Mouse (Mus musculus) layer of hippocampus, adult 2 months (tissue): ENCODE measurements around the gene Mbd6. TPM values are rescaled to one million over a fixed set of nuclear protein-coding genes. Genes with fewer than 3 reads are reported as not detected.

Experiments
- DNase-seq, 2 experiments: peaks; one replicate each; pipeline ENCODE4 v3.0.0; 2022; ENCODE audit warnings: low spot score in 2 of 2
- H3K27ac ChIP-seq: fragments of 200-600 bp; 2 replicates; pipeline ENCODE4 v1.8.1; 2022
- H3K4me3 ChIP-seq: fragments of 200-600 bp; 2 replicates; pipeline ENCODE4 v1.8.1; 2022; ENCODE audit warnings: mild to moderate bottlenecking
- CTCF ChIP-seq: fragments of 200-600 bp; conservative IDR thresholded peaks from 2 replicates; pipeline ENCODE4 v1.8.1; 2022; ENCODE audit warnings: antibody characterized with exemption, mild to moderate bottlenecking, moderate library complexity
- total RNA-seq, 2 experiments: library from RNA; stranded (reverse); gene quantifications; 2 replicates each; pipeline ENCODE4 v1.2.3; 2021

Gene Mbd6
- total RNA-seq, 2 experiments from 2014 or later, result 54.3 to 60.6 TPM

DNA sequence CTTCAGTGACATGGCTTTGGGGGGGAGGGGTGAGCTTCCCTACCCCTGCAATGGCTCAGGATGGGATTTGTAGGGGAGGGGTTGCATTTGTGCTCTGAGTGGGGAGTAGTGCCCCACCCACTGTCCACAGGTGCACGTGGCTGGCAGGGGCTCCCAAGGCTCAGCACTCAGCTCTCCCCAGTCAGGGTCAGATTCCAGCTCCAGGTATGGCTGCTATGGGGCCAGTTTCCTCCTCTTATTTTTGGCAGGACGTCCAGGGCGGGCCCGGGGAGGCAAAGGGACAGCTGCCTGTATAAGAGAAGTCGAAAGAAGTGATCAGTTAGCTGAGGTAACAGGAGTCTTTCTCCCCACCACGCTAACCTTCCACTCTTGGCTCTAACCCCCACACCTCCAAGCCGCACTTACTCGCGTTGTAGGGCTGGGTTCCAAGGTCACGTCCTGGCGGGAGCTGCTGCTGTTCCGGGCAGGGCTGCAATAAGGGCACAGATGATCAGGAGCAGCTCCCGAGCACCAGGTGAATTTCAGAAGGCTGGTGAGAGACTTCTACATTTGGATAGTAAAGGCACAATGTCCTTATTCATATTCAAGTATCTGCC is 6.1 kb downstream of the Mbd6 start:
- DNase-seq, result no peak
- Histone ChIP-seq H3K4me3 (no peak overlapping the region), H3K27ac (no peak overlapping the region)
- TF ChIP-seq CTCF, result no peak

DNA sequence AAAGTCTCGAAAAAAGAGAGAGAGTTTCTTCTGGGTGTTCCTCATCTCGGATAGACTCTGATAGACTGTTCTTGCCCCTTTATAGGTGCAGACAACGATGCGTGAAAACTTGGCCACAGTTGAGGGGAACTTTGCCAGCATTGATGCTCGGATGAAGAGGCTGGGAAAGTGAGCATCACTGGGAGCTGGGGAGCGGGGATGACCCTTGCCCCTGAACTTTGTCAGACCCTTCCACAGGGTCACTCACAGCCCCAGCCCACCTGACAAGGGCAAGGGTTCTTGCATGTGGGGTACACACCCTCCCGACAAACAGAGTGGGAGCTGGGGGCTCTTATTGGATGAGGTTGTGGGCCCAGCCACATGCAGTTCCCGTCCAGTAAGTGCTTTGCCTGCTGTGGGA is 7.5 kb downstream of the Mbd6 start:
- Histone ChIP-seq H3K4me3 (no peak overlapping the region), H3K27ac (no peak overlapping the region)
- TF ChIP-seq CTCF, result no peak
- DNase-seq, result no peak

DNA sequence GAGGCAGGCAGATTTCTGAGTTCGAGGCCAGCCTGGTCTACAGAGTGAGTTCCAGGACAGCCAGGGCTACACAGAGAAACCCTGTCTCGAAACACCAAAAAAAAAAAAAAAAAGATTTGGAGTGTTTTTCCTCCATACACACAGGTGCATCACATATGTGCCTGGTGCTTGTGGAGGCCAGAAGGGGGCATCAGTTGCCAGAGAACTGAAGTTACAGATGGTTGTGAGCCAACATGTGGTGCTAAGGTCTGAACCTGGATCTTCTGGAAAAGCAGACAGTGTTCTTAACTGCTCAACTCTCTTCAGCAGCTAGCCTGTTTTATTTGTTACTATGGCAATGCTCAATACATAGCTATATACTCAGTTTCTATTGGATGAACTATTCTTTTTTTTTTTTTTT is 9.1 kb downstream of the Mbd6 start:
- TF ChIP-seq CTCF, result peak; percentile 31
- no peak overlapping the region for H3K27ac ChIP-seq
- no peak for DNase-seq

DNA sequence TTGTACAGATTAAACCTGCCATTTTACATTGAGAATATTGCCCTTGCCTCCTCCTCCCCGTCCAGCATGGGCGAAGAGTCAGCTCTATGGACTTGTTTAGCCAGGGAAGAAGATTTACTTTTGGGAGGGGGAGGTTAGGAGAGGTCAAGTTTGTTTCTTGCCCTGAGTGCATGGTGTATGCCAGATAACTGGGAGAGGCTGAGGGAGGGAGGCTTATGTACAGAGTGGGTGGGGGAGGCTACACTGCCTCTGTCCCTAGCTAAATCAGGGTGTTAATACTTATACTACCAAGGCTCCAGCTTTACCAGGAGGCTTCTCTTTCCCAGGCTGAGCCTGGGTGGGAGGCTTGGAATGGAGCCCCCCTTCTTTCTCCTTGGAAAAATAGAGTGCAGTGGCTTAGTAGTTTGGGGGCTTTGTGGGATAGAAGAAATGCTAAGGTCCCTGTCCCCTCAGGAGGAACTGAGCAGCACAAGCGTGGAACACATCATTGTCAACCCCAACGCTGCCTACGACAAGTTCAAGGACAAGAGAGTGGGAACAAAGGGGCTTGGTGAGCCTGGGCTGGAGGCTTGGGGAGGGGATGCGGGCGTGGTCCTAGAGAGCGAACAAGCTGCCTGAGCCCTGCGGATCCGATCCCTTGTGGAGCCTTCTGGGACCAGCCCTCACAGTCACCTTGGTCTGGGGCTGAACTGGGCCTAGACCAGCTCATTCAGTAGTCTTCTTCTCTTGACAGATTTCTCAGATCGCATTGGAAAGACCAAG is 14.4 kb downstream of the Mbd6 start:
- no peak overlapping the region for H3K27ac ChIP-seq
- H3K4me3 ChIP-seq, result no peak overlapping the region
- no peak for TF ChIP-seq CTCF
- DNase-seq, result no peak

More for the DNA sequence above, 9.1 kb downstream of the Mbd6 start:
- no peak overlapping the region for H3K4me3 ChIP-seq

DNA sequence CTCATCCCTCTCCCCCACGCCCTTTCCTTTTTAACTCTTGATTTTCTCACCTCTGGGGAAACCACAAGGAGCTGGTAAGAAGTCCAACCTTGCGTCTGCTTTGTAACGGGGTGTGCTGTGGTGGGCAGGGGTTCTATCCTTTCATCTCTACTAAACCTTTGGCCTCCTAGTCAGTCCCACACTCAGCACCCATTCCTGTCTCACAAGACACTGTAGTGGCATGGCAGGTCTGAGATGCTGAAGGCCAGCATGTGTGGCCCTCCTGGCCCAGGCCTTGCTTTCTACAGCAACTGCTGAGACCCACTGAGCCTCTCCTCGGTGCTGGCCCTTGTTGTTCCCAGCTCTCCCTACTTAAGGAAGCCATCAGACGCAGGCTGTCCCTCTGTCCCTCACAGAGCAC is 16.4 kb downstream of the Mbd6 start:
- no peak for DNase-seq
- no peak for TF ChIP-seq CTCF
- no peak overlapping the region for H3K27ac ChIP-seq

DNA sequence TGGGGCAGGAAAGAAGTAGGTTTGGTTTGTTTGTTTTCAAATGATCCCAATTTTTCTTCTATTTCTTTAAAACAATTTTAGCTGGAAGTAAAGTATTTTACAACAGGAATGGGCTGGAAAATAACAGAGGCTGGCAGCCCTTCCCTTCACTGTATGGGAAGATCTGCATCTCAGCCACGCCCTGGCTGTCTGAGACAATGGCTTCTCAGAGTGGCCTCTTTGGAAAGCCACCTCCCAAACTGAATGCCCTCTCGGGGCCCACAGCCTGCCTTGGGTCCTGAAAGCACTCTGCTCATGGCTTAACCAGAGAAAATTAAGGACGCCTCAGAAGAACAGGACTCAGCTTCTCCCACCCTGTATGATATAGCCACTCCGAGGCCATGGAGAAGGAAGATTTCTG is 18.9 kb downstream of the Mbd6 start:
- DNase-seq, result no peak
- no peak overlapping the region for H3K4me3 ChIP-seq
- TF ChIP-seq CTCF, result no peak
- H3K27ac ChIP-seq, result peak overlapping the region; percentile 46; the same call in 1 of the 2 replicates

More for the DNA sequence above, 16.4 kb downstream of the Mbd6 start:
- no peak overlapping the region for H3K4me3 ChIP-seq

DNA sequence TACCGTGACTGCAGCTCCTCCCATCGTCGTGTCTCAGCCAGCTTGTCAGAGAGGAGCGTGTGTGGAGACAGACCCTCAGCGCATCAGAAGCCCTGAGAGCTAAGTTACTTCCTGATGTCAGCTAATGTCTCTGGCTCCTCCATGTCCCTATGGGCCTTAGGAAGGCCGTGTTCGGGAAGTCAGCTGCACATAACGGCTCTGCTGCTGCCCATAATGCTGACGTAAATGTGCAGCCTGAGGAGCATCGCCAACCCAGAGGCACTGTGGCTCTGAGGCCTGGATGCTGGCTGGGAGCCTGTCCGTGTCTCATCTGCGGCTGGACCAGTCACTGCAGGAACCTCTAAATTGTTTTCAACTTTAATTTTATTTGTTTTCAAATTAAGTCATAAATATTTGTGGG is 19.8 kb downstream of the Mbd6 start:
- H3K4me3 ChIP-seq, result no peak overlapping the region; the same call in 1 of the 2 replicates
- DNase-seq, result no peak
- TF ChIP-seq CTCF, result no peak
- peak overlapping the region; percentile 49 for H3K27ac ChIP-seq

DNA sequence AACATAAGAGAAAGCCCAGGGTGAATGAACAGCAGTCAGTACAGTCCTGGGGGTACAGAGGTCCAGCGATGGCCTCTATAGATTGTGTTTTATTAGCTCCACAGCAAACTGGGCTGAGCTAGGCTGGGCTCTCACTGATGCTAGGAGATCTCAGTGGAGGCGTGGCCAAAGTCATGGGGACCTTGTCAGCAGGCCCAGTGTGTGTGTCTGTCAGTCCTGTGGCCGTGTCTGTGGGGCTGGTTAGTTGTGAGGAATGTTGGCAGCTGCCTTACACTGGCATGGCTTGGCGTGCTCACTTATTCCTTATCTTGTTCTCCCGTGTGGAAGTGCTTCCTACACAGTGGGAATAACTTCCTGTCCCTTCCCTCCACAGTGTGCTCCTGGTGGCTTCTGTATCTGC is 20.4 kb downstream of the Mbd6 start:
- no peak for DNase-seq
- no peak overlapping the region; the same call in 1 of the 2 replicates for H3K4me3 ChIP-seq
- no peak for TF ChIP-seq CTCF
- peak overlapping the region; percentile 49 for H3K27ac ChIP-seq

DNA sequence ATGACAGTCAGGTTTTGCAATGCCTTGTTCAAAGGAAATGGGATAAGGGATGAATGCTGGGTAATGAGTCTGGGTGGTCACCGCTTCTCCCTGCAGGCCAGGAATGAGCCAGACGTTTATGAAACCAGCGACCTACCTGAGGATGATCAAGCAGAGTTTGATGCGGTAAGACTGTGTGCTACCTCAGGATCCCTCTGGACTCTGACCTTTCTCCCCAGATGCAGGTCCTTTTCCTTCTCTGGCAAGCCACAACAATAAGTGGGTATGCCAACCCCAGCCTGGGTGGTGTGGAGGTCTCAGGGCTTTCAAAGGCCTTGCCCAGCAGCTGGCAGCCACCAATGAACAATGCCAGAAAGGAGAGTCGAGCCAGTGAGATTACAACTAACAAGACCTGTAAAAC is 21.5 kb downstream of the Mbd6 start:
- TF ChIP-seq CTCF, result no peak
- peak overlapping the region; percentile 92 for H3K4me3 ChIP-seq
- peak overlapping the region; percentile 98 for H3K27ac ChIP-seq
- DNase-seq, result no peak

DNA sequence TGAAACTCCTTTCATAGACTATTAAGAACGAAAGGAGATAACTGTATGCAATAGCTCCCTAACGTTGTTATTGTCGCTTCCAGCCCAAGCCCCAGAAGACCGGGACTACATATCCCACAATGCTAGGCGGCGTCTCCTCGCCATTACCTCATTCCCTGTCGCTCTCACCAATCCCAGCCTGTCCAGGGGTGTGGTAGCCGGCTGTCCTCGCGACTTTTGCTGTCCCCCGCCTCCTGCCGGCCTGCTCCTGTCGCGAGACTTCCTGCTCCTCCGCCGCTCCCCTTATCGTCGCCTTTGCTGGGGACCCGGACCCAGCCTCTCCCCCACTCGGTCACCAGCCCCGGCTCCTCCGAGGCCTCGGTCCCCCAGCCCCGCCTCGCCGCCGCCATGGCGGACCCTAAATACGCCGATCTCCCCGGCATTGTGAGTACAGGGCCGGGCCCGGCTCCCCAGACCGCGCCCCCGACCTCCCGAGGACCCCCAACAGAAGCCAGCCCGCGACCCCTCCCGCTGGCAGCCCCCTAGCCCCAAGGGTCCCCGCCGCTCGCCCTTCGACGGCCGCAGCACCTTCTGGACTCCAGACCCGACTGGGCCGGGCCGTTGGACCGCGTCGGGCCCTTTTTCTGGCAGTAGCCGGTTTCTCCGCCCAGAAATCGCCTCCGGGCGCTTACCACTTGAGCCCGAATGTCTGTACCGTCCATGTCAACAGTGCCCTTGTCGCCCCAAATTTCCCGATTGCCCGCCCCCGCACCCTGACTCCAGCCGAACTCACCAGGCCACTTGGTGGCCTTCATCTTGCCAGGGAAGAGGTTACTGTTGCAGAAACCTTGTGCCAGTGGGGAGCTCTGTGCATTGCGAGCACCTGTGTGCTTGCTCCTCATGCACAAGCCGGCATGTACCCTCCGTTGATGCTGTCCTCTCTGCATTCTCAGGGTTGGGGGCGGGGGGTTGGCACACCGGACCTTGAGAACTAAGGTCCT is 22.4 kb downstream of the Mbd6 start, which contains the start of gene Dctn2:
Dctn2 (plus strand) TSS at position 257 of the 980 bp plus-strand sequence.
- peak; percentile 94 to 97 for DNase-seq
- Histone ChIP-seq H3K4me3 (peak within 1 kb of the TSS; percentile 92), H3K27ac (peak within 1 kb of the TSS; percentile 98)
- no peak for TF ChIP-seq CTCF

DNA sequence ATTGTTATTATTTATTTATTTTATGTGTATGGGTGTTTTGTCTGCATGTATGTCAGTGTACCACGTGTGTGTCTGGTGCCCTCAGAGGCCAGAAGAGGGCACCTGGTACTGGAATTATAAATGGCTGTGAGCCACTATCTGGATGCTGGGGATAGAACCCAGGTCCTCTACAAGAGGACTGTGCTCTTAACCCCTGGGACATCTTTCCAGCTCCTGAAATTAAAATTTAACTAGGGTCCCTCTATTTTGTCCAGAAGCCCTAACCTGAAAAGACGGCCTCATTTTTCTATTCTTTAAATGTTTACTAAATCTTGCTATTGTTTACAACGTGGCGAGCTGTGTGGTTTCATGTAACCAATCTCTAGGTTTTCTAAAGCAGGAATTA is 23.1 kb downstream of the Mbd6 start:
- peak; percentile 46 for TF ChIP-seq CTCF
- Histone ChIP-seq H3K4me3 (peak overlapping the region; percentile 92), H3K27ac (peak overlapping the region; percentile 98)
- no peak for DNase-seq

DNA sequence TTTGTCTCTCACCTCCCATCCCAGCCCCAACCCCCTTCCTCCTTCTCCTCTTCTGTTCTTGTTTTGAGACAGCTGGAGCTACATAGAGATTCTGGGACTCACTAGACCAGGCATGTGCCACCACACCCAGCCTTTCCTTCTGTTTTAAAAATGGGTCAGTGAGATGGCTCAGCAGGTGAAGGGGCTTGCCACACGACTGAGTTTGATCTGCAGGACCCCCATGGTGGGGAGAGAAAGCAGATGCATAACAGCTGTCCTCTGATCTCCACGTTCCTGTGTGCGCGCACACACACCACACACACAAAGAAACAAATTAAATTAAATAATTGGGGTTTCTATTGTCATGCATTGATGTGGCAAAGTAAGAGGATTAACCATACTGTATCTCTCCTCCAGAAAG is 23.8 kb downstream of the Mbd6 start:
- no peak for TF ChIP-seq CTCF
- no peak overlapping the region for H3K4me3 ChIP-seq
- H3K27ac ChIP-seq, result no peak overlapping the region
- no peak for DNase-seq

DNA sequence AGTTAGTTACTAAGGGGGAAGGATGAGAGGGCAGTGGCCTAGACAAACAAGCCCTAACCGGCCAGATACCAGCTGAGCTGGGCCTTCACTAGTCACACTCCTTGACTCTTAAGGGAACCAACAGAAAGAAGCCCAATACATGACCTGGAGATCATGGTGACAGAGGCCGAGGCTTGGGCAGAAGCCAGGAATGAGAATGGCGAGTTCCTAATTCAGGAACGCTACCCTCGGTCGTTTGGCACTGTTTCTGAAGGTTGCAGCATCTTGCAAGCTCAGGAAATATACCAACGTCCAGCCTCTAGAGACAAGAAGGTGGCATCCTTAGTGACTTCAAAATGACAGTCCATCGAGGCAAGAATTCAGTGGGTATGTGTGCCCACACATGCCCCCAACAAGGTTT is 24.5 kb downstream of the Mbd6 start:
- no peak overlapping the region for H3K27ac ChIP-seq
- H3K4me3 ChIP-seq, result no peak overlapping the region
- no peak for TF ChIP-seq CTCF
- DNase-seq, result no peak
